Mouse (Mus musculus): ENCODE results near the gene Cyth1. TPM values are rescaled to one million over a fixed set of nuclear protein-coding genes. Genes with fewer than 3 reads are reported as not detected.

Gene Cyth1
- total and polyA plus RNA-seq, 3 experiments = 13.2 to 13.6 TPM; not detected in 1

DNA sequence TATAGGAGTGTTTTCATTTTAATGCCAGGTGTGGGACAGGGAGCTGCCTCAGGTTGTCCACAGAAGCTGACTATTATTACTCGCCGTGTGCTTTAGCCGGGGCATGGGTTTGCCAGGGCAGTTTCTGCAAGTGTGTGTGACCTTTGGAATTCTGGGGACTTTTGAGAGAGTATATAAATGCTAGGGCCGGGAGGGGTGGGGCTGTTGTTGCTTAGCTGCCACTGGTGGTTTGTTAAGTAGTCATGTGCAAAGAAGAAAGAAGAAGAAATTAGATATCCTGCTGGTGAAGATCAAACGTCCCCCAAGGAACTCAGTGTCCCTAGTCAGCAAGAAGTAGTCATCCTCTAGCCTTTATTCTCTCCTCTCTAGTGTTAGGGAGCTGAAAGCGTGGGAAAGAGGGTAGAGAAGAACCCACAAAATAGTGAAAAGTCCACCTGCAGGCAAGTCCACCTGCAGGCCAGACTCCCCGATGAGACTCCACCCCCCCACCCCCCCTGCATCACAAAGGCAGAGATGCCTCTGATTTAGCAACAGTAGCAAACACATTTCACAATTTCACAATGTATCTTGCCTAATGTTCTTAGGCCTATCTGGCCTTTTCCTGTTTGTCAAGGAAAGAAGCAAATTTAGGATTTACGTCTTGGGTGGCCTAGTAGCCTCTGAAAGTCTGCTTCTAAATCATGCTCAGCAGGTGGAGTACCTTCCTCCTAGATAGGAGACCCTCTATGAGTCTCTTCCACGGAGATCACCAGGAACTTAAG, 100.3 kb downstream of the Cyth1 start:
- no peak overlapping the region for H3K9ac ChIP-seq (ENCODE audit: control insufficient read depth, low read depth, low read length, poor library complexity, severe bottlenecking)
- TF ChIP-seq MAX (IDR thresholded peaks at IDR 0.05; ENCODE audit: low read length) (no peak), MYC (IDR thresholded peaks at IDR 0.05; ENCODE audit: low read depth, low read length) (no peak), MXI1 (IDR thresholded peaks at IDR 0.05; ENCODE audit: low read depth, low read length) (no peak), ELF1 (IDR thresholded peaks at IDR 0.05; ENCODE audit: low read depth, low read length) (no peak), BHLHE40 (IDR thresholded peaks at IDR 0.05; ENCODE audit: borderline replicate concordance, low read depth, low read length) (no peak), USF2 (IDR thresholded peaks at IDR 0.05; ENCODE audit: borderline replicate concordance in 1 of 2, insufficient read depth in 1 of 2, low read depth in 1 of 2, low read length in 2 of 2) (no peak), TCF12 (IDR thresholded peaks at IDR 0.05; ENCODE audit: low read depth, low read length) (no peak)
- no peaks in the 10 kb centered on the region for H3K9me3 ChIP-seq (replicated peaks; ENCODE audit: insufficient read depth, low read length)
- H3K27me3 ChIP-seq (ENCODE audit: control insufficient read depth in 1 of 2, insufficient read depth in 2 of 2, low read length in 2 of 2) = no peaks in the 10 kb centered on the region
- no peak overlapping the region for H3K4me3 ChIP-seq (ENCODE audit: control insufficient read depth in 1 of 2, insufficient read depth in 1 of 2, low read depth in 2 of 2, low read length in 2 of 2)
- H3K36me3 ChIP-seq (ENCODE audit: control insufficient read depth in 1 of 2, insufficient read depth in 2 of 2, low read length in 2 of 2) = no peaks in the 10 kb centered on the region
- H3K27ac ChIP-seq (ENCODE audit: control insufficient read depth, low read depth, low read length) = no peak overlapping the region
- H3K4me1 ChIP-seq (ENCODE audit: control insufficient read depth in 1 of 2, insufficient read depth in 2 of 2, low read length in 2 of 2) = no peaks in the 10 kb centered on the region
- H3K79me2 ChIP-seq (ENCODE audit: control insufficient read depth, insufficient read depth, low read length, poor library complexity) = no peaks in the 10 kb centered on the region
- DNase-seq (ENCODE audit: low read depth, low spot score) = no peak

DNA sequence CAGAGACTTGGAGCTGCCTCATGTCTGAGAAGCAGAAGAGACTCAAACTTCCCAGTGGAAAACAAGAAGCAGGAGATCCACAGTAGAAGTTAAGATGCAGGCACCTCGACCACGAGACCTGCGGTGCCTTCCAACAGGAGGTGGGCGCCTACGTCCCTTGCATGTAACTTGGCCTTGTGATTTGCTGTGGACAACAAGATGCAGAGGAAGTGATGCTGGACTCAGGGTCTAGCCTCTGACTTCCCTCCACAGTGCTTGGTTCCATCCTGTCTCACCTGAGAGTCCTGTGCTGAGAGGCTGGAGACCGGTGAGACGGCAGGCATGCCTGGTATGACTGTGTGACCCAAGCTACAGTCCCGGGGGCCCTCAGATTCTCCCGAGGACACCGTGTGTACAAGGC, 101.9 kb downstream of the Cyth1 start:
- TF ChIP-seq MYB (IDR thresholded peaks at IDR 0.05; ENCODE audit: low read depth, low read length) = no peak
- no peak for TF ChIP-seq ZKSCAN1 (IDR thresholded peaks at IDR 0.05; ENCODE audit: low read depth, low read length)
- no peak for TF ChIP-seq RAD21 (IDR thresholded peaks at IDR 0.05; ENCODE audit: low read depth, low read length)
- TF ChIP-seq MAX (IDR thresholded peaks at IDR 0.05; ENCODE audit: low read length) = no peak
- no peak for TF ChIP-seq SMC3 (IDR thresholded peaks at IDR 0.05; ENCODE audit: low read depth, low read length)
- no peak for TF ChIP-seq E2F4 (IDR thresholded peaks at IDR 0.05; ENCODE audit: borderline replicate concordance, low read depth, low read length)
- Histone ChIP-seq H3K4me3 (ENCODE audit: control insufficient read depth in 1 of 2, insufficient read depth in 1 of 2, low read depth in 2 of 2, low read length in 2 of 2) (no peak overlapping the region), H3K9me3 (replicated peaks; ENCODE audit: insufficient read depth, low read length) (no peaks in the 10 kb centered on the region), H3K9ac (ENCODE audit: control insufficient read depth, low read depth, low read length, poor library complexity, severe bottlenecking) (no peak overlapping the region), H3K27ac (ENCODE audit: control insufficient read depth, low read depth, low read length) (no peak overlapping the region), H3K79me2 (ENCODE audit: control insufficient read depth, insufficient read depth, low read length, poor library complexity) (no peaks in the 10 kb centered on the region), H3K36me3 (ENCODE audit: control insufficient read depth in 1 of 2, insufficient read depth in 2 of 2, low read length in 2 of 2) (no peaks in the 10 kb centered on the region), H3K4me1 (ENCODE audit: control insufficient read depth in 1 of 2, insufficient read depth in 2 of 2, low read length in 2 of 2) (no peaks in the 10 kb centered on the region), H3K27me3 (ENCODE audit: control insufficient read depth in 1 of 2, insufficient read depth in 2 of 2, low read length in 2 of 2) (no peaks in the 10 kb centered on the region)
- no peak for DNase-seq (ENCODE audit: low read depth, low spot score)

DNA sequence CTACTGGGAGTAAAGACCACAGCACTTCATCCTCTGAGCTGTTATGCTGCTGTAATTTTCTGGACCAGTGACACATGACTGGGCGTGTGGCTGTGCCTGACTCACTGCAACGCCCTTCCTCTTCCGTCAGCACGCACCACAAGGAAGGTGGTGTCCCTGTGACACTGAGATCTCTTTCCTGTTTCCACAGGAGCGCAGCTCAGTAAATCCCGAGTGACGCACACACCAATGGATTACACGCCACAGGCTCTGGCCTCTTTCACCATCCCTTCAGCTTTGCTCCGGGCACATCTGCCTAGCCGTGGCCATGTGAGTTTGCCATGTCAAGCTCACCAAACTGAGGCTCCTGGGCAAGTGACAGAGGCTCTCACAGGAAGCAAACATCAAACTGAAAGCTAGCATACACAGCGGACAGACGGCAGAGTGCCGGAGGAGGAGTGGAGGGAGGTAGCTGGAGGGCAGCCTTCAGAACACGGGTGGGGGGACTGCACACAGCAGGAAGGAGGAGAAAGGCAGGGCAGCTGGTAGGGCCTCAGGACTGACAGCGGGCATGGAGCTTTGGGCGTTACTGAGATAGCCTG, 102.5 kb downstream of the Cyth1 start:
- no peak for TF ChIP-seq CHD2 (IDR thresholded peaks at IDR 0.05; ENCODE audit: low read length)
- TF ChIP-seq KAT2A (conservative IDR thresholded peaks at IDR 0.05; ENCODE audit: low read depth, low read length) = no peak
- no peak for TF ChIP-seq POLR2A (IDR thresholded peaks at IDR 0.05; ENCODE audit: control insufficient read depth in 1 of 2, insufficient read depth in 1 of 2, low read depth in 1 of 2, low read length in 2 of 2, poor library complexity in 1 of 2)
- no peak for TF ChIP-seq CHD1 (IDR thresholded peaks at IDR 0.05; ENCODE audit: low read depth, low read length)
- no peak for TF ChIP-seq MXI1 (IDR thresholded peaks at IDR 0.05; ENCODE audit: low read depth, low read length)
- TF ChIP-seq POLR2AphosphoS2 (IDR thresholded peaks at IDR 0.05; ENCODE audit: low read length) = no peak
- no peak for TF ChIP-seq MAFK (IDR thresholded peaks at IDR 0.05; ENCODE audit: borderline replicate concordance, low read depth, low read length)
- TF ChIP-seq RAD21 (IDR thresholded peaks at IDR 0.05; ENCODE audit: low read depth, low read length) = no peak
- no peak for TF ChIP-seq MYC (IDR thresholded peaks at IDR 0.05; ENCODE audit: low read depth, low read length)
- TF ChIP-seq MYB (IDR thresholded peaks at IDR 0.05; ENCODE audit: low read depth, low read length) = no peak
- TF ChIP-seq JUND (IDR thresholded peaks at IDR 0.05; ENCODE audit: low read depth, low read length) = no peak
- TF ChIP-seq ETS1 (IDR thresholded peaks at IDR 0.05; ENCODE audit: low read depth, low read length) = no peak
- TF ChIP-seq ZC3H11A (IDR thresholded peaks at IDR 0.05; ENCODE audit: low read depth, low read length) = no peak
- TF ChIP-seq ZKSCAN1 (IDR thresholded peaks at IDR 0.05; ENCODE audit: low read depth, low read length) = no peak
- TF ChIP-seq MAZ (IDR thresholded peaks at IDR 0.05; ENCODE audit: low read depth, low read length) = no peak
- H3K9ac ChIP-seq (ENCODE audit: control insufficient read depth, low read depth, low read length, poor library complexity, severe bottlenecking) = no peak overlapping the region
- no peaks in the 10 kb centered on the region for H3K36me3 ChIP-seq (ENCODE audit: control insufficient read depth in 1 of 2, insufficient read depth in 2 of 2, low read length in 2 of 2)
- no peaks in the 10 kb centered on the region for H3K9me3 ChIP-seq (replicated peaks; ENCODE audit: insufficient read depth, low read length)
- H3K27me3 ChIP-seq (ENCODE audit: control insufficient read depth in 1 of 2, insufficient read depth in 2 of 2, low read length in 2 of 2) = no peaks in the 10 kb centered on the region
- H3K4me1 ChIP-seq (ENCODE audit: control insufficient read depth in 1 of 2, insufficient read depth in 2 of 2, low read length in 2 of 2) = no peaks in the 10 kb centered on the region
- H3K27ac ChIP-seq (ENCODE audit: control insufficient read depth, low read depth, low read length) = no peak overlapping the region
- H3K79me2 ChIP-seq (ENCODE audit: control insufficient read depth, insufficient read depth, low read length, poor library complexity) = no peaks in the 10 kb centered on the region
- no peak for DNase-seq (ENCODE audit: low read depth, low spot score)
- H3K4me3 ChIP-seq (ENCODE audit: control insufficient read depth in 1 of 2, insufficient read depth in 1 of 2, low read depth in 2 of 2, low read length in 2 of 2) = no peak overlapping the region

All from MEL (cell line).